Mouse (Mus musculus) forebrain, embryonic 10.5 days (tissue): ENCODE results near the gene Fam81b. TPM values are rescaled to one million over a fixed set of nuclear protein-coding genes. Genes with fewer than 3 reads are reported as not detected.
"Not testable (repeated sequence)": the region's sequence is repeated elsewhere in the genome, so short reads cannot be mapped to it uniquely, and the experiment has no call there.

Experiments used
- DNase-seq: peaks from one replicate; pipeline ENCODE4 v3.0.0-alpha.2; 2017; ENCODE audit warnings: low spot score; ENCODE audit errors: extremely low spot score
- H3K27ac ChIP-seq: fragments of 300-500 bp; sonication (generic); 2 replicates; pipeline ENCODE4 v1.5.1; 2016; ENCODE audit warnings: mild to moderate bottlenecking
- H3K27me3 ChIP-seq: fragments of 300-500 bp; sonication (generic); 2 replicates; pipeline ENCODE4 v1.6.1; 2016; ENCODE audit warnings: mild to moderate bottlenecking; ENCODE audit not compliant: poor library complexity, severe bottlenecking
- H3K36me3 ChIP-seq: fragments of 300-500 bp; sonication (generic); replicated peaks from 2 replicates; pipeline ENCODE4 v1.6.1; 2016; ENCODE audit warnings: mild to moderate bottlenecking, moderate library complexity
- H3K4me1 ChIP-seq: fragments of 300-500 bp; sonication (generic); 2 replicates; pipeline ENCODE4 v1.6.1; 2016
- H3K4me3 ChIP-seq: fragments of 300-500 bp; sonication (generic); 2 replicates; pipeline ENCODE4 v1.5.1; 2016; ENCODE audit warnings: mild to moderate bottlenecking, moderate library complexity
- H3K9me3 ChIP-seq: fragments of 300-500 bp; sonication (generic); 2 replicates; pipeline ENCODE4 v1.6.1; 2016; ENCODE audit warnings: mild to moderate bottlenecking, moderate library complexity
- WGBS: fragments of 180-500 bp; shearing (Covaris S2); methylation state at CpG from one replicate; pipeline ENCODE4 v1.1.7; 2016; 5-methylcytosine and 5-hydroxymethylcytosine counted together
- polyA plus RNA-seq: library from polyadenylated mRNA; unstranded; fragments of >200 nt; fragmentation: Nextera tagmentation; extraction: Ambion mirVana; gene quantifications from 2 replicates; pipeline ENCODE4 v1.2.1, GENCODE M21; 2016

Fam81b gene
- polyA plus RNA-seq = not detected in 2 replicates

DNA sequence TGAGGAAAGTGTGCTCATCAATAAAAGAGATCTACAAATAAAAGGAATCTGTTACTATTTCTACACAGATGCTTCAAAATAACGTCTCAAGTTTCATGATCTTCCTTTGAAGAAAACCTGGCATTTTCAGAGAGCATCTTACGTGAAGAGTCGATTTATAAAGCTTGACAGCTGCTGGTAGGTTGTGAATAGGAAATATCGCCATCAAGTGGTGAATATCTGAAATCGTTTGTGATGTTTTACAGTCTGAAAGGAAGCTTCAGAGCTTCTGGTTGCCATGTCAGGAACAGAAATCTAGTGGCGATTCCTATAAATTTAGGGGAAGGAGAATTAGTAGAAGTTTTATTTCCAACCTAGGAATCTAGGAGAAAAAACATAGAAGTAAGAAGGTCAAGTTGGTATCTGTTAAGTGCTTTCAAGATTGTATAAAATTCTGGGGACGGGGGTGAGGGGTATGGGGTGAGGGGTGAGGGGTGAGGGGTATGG is at the start of gene Fam81b:
TSS of gene Fam81b (minus strand) at position 436 of the 486 bp plus-strand sequence.
- Histone ChIP-seq H3K9me3 (no peaks in the 10 kb centered on the region), H3K4me1 (no peaks in the 10 kb centered on the region), H3K36me3 (no peaks in the 10 kb centered on the region), H3K27ac (no peak within 1 kb of the TSS), H3K27me3 (no peaks in the 10 kb centered on the region), H3K4me3 (no peak within 1 kb of the TSS)
- 46% methylated on average over 7 of the region's 7 CpGs for WGBS
- no peak for DNase-seq

DNA sequence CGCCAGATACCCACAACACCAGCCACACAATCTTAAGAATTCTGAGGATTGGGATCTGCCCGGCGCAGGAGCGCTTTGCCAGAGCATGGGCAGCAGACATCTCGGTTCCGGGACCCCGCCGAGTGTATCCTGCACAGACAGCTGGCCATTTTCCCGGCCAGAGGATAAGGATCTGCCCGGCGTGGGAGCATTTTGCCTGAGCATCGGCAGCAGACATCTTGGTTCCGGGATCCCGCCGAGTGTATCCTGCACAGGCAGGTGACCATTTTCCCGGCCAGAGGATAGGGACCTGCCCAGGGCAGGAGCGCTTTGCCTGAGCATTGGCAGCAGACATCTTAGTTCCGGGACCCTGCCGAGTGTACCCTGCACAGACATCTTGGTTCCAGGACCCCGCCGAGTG is 41.1 kb upstream of the Fam81b start:
- not testable (repeated sequence) for H3K27me3 ChIP-seq, H3K4me3 ChIP-seq, H3K4me1 ChIP-seq, H3K27ac ChIP-seq, DNase-seq, H3K9me3 ChIP-seq, H3K36me3 ChIP-seq
- WGBS = 83% methylated on average over 21 of the region's 21 CpGs

DNA sequence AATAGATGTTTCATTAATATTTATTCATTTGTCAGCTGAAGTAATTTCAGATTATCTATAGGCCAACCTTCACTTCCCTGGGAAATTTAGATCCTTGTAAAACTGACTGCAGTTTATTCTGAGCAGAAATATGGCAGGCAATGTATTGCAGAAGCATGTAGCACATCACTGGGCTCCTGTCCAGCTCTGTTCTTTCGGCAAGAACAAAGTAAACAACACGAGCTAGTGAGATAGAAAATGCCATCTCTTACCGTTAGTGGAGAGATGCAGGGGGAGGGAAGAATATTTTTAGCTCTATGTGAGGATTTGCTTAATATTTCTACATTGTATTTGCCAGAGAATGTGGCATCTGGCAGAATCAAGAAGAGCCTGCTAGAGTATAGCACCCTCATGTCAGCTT is 13.8 kb upstream of the Fam81b start:
- H3K27me3 ChIP-seq = no peaks in the 10 kb centered on the region
- H3K4me3 ChIP-seq = no peak overlapping the region
- no peaks in the 10 kb centered on the region for H3K4me1 ChIP-seq
- H3K9me3 ChIP-seq = no peaks in the 10 kb centered on the region
- no peak overlapping the region for H3K27ac ChIP-seq
- no peaks in the 10 kb centered on the region for H3K36me3 ChIP-seq
- no peak for DNase-seq
- 94% methylated on average over 3 of the region's 3 CpGs for WGBS

DNA sequence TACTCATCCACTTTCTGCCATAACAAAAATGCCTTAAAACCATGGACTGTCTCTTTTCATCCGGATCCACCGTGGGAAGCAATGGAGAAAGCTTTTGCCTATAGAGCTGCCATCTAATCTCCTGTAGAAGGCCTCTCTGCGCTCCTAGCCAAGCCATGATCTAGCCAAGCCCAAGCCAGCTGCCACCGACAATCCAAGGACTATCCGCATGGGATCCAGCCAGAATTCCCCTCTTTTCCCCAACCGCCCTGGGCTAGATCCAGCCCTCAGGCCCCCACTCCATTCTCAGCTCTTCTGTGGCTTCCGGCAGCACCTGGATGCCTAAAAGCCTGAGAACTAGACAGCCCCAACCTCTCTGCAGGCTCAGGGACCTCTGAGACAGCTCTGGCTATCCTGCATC is 6.7 kb upstream of the Fam81b start:
- Histone ChIP-seq H3K36me3 (no peaks in the 10 kb centered on the region), H3K9me3 (no peaks in the 10 kb centered on the region), H3K27ac (no peak overlapping the region), H3K4me1 (no peaks in the 10 kb centered on the region), H3K4me3 (no peak overlapping the region), H3K27me3 (no peaks in the 10 kb centered on the region)
- WGBS = 87% methylated on average over 7 of the region's 7 CpGs
- DNase-seq = no peak

DNA sequence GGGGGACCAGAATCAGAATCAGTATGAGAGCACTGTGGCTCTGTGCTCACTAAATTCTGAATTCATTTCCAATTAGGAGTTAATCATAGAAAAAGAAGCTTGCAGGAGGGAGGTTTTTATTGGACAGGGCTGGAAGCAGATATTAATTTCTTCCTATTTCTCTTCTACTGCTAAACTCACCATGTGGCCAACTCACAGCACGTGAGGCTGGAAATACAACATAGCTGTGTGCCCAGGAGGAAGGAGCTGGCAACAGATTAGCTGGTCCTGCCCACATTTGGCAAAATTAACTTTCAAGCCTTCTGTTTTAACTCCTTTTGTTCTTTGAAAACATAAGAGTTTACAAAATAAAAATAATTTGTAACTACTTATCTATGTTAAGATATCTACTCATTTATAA is 3.9 kb upstream of the Fam81b start:
- Histone ChIP-seq H3K27ac (no peak overlapping the region), H3K4me1 (no peaks in the 10 kb centered on the region), H3K27me3 (no peaks in the 10 kb centered on the region), H3K4me3 (no peak overlapping the region), H3K36me3 (no peaks in the 10 kb centered on the region), H3K9me3 (no peaks in the 10 kb centered on the region)
- 72% methylated on average over 1 of the region's 1 CpGs for WGBS
- DNase-seq = no peak

DNA sequence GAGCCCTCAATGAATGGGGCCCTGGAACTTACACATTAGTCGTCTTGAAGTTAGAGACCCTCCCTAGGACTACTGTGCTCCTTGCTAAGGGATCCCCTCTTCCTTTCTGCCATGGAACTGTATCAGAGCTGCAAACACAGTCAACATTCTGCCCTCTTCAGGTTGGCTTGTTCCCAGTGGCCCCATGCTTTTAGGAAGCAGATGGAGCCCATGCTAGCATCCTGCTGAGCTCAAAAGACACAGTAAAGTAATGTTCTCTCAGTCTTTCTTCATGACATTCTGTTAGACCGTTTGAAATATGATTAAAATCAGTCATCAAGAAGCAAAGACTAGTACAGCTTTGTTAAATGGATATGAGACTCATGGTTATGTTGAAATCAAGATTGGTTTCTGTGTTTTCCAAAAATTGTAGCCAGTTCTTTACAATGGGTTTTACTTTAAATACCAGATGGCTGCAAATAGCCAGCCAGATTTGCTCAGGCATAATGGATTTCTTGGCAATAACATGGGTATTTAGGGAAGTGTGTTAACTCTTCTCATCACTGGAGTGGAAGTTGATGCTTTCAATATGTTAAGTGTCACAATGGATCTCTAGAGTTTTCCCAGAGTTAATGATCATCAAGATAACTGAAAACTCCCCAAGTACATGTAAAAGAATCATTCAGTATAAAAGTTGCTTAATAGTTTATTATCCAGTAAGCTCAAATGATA is 938 bp upstream of the Fam81b start:
- H3K27ac ChIP-seq = no peak overlapping the region
- no peaks in the 10 kb centered on the region for H3K4me1 ChIP-seq
- no peaks in the 10 kb centered on the region for H3K36me3 ChIP-seq
- H3K9me3 ChIP-seq = no peaks in the 10 kb centered on the region
- no peak overlapping the region for H3K4me3 ChIP-seq
- no peaks in the 10 kb centered on the region for H3K27me3 ChIP-seq
- no peak for DNase-seq
- WGBS = 64% methylated on average over 2 of the region's 2 CpGs

DNA sequence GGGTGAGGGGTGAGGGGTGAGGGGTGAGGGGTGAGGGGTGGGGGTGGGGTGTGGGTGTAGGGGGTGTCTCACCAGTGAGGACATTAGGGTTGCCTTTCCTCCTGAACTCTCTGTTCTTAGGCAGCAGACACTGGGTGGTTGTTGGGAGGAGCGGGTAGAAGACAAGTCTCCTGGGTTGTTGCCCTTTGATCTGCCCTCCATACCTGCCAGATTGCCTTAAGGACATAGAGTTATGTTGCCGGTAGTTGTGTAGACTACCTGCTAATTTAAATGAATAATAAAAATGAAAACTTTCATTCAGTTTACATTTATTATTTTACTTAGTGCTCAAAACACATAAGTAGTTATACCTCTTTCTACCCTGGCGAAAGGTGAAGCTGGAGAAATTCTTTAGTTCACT is 369 bp upstream of the Fam81b start:
- Histone ChIP-seq H3K4me3 (no peak overlapping the region), H3K27me3 (no peaks in the 10 kb centered on the region), H3K27ac (no peak overlapping the region), H3K36me3 (no peaks in the 10 kb centered on the region), H3K4me1 (no peaks in the 10 kb centered on the region), H3K9me3 (no peaks in the 10 kb centered on the region)
- WGBS = 91% methylated on average over 3 of the region's 3 CpGs
- DNase-seq = no peak

DNA sequence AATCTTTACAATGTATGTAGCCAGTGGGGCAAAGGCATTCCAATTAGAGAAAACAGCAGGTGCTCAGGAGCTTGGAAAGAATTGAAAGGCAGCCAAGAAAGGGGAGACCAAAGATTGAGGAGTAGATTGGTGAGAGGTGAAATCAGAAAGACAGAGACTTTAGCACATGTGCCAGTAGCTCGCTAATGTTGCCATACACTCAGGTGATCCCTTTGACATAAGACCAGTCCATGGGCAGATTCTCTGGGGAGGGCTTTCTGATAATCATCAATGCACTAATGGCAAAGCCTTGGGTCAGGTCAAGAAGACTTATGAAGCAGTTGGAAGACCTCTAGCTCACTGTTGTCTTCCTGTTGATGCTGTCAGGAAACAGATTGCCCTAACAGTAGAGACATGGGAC is 671 bp downstream of the Fam81b start:
- 76% methylated on average over 1 of the region's 1 CpGs for WGBS
- no peak for DNase-seq
- no peaks in the 10 kb centered on the region for H3K36me3 ChIP-seq
- H3K4me3 ChIP-seq = no peak overlapping the region
- H3K9me3 ChIP-seq = no peaks in the 10 kb centered on the region
- H3K27me3 ChIP-seq = no peaks in the 10 kb centered on the region
- H3K27ac ChIP-seq = no peak overlapping the region
- H3K4me1 ChIP-seq = no peaks in the 10 kb centered on the region

DNA sequence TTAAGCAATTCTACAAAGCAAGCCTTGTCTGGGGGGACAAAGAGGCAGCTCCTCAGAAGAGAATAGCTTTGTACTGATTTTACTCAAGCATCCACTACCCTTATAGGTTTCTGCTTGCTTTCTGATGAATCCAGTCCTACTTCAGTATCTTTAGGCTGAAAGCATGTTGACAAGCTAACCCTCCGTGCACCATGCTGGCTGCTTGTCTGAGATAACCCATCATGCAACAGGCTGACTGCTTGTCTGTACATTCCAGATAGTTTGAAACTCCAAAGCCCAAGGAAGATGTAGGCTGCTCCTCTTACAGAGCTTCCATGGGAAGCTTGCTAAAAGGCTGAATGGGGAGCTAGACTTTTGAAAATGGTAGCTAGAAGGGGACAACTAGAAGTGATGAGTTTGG is 1.7 kb downstream of the Fam81b start:
- Histone ChIP-seq H3K27ac (no peak overlapping the region), H3K27me3 (no peaks in the 10 kb centered on the region), H3K4me1 (no peaks in the 10 kb centered on the region), H3K4me3 (no peak overlapping the region), H3K9me3 (no peaks in the 10 kb centered on the region), H3K36me3 (no peaks in the 10 kb centered on the region)
- DNase-seq = no peak
- 84% methylated on average over 1 of the region's 1 CpGs for WGBS

DNA sequence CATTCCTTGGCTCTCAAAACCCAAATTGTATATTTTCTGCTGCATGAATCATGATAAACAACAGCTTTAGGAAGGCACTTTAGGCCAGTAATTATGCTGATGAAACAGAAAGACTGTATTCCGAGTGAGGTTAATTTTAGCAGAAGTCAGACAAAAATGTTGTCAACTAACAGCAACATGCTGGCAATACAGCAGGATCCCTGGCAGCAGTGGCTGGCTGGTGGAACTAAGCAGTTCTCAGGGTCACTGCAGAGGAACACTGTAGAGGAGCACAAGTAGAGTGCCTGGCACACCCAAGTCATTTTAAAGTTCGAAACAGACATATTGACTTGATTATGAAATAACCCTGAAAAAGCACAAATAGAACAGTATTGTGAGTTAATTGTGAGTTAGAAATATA is 2.8 kb downstream of the Fam81b start:
- DNase-seq = no peak
- no peaks in the 10 kb centered on the region for H3K9me3 ChIP-seq
- H3K4me1 ChIP-seq = no peaks in the 10 kb centered on the region
- no peak overlapping the region for H3K4me3 ChIP-seq
- no peak overlapping the region for H3K27ac ChIP-seq
- H3K27me3 ChIP-seq = no peaks in the 10 kb centered on the region
- WGBS = 94% methylated on average over 2 of the region's 2 CpGs
- H3K36me3 ChIP-seq = no peaks in the 10 kb centered on the region

DNA sequence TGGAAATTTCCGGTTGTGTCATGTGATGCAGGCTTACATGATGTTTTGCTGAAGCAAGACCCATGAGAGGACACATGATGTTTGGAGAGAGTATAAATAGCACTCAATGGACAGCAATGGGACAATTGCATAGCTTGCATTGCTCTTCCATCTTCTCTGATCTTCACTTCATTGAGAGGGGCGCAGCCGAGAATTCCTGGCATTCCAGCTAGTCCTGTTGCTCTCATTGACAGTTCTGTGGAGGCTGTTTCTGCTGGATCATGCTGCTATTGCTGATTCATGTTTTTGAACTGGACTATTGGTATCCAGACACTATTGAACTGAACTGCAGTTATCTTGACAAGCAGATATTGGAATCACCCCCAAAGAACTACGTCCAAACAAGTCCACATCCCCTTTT is 12.8 kb downstream of the Fam81b start:
- no peak for DNase-seq
- H3K27ac ChIP-seq = no peak overlapping the region
- no peaks in the 10 kb centered on the region for H3K36me3 ChIP-seq
- no peaks in the 10 kb centered on the region for H3K27me3 ChIP-seq
- H3K4me3 ChIP-seq = no peak overlapping the region
- H3K4me1 ChIP-seq = no peaks in the 10 kb centered on the region
- H3K9me3 ChIP-seq = no peaks in the 10 kb centered on the region
- WGBS = 80% methylated on average over 4 of the region's 4 CpGs

DNA sequence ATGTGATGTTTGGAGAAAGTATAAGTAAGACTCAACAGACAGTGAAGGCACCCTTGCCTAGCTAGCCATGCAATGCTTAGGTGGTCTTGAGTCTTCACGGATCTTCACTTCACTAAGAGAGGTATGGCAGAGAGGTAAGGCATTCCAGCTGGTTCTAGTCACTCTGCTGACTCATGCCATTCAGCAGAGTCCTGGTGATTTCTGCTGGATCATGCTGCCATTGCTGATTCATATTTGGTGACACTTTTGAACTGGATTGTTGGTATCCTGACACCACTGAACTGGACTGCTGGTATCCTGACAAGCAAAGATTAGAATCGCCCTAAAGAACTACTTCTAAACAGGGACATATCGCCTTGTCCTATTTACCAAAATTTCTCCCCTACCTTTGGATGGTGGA is 20.3 kb downstream of the Fam81b start:
- H3K27me3 ChIP-seq = no peaks in the 10 kb centered on the region
- no peaks in the 10 kb centered on the region for H3K9me3 ChIP-seq
- no peak overlapping the region for H3K4me3 ChIP-seq
- no peak for DNase-seq
- 96% methylated on average over 3 of the region's 3 CpGs for WGBS
- H3K4me1 ChIP-seq = no peaks in the 10 kb centered on the region
- H3K36me3 ChIP-seq = no peaks in the 10 kb centered on the region
- H3K27ac ChIP-seq = no peak overlapping the region

DNA sequence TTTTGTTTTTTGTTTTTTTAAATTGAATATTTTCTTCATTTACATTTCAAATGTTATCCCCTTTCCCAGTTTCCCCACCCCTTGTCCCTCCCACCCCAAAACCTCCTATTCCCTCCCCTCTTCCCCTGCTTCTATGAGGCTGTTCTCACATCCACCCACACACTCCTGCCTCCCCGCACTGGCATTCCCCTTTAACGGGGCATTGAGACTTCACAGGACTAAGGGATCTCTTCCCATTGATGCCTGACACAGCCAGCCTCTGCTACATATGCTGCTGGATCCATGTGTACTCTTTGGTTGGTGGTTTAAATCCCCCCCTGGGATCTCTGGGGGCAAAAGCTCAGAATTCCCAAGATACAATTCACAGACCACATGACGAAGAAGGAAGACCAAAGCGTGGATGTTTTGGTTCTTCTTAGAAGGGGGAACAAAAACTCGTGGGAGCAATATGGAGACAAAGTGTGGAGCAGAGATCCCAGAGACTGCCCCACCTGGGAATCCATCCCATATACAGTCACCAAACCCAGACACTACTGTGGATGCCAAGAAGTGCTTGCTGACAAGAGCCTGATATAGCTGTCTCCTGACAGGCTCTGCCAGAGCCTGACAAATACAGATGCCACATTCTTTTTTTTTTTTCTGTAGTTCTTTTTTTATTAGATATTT is 40.4 kb downstream of the Fam81b start:
- Histone ChIP-seq H3K27ac (no peak overlapping the region), H3K27me3 (no peaks in the 10 kb centered on the region), H3K36me3 (no peaks in the 10 kb centered on the region), H3K4me1 (no peaks in the 10 kb centered on the region), H3K4me3 (no peak overlapping the region), H3K9me3 (no peaks in the 10 kb centered on the region)
- WGBS = 83% methylated on average over 5 of the region's 5 CpGs
- DNase-seq = no peak
